Mouse (Mus musculus): ENCODE results near the gene Rbfox1.

DNA sequence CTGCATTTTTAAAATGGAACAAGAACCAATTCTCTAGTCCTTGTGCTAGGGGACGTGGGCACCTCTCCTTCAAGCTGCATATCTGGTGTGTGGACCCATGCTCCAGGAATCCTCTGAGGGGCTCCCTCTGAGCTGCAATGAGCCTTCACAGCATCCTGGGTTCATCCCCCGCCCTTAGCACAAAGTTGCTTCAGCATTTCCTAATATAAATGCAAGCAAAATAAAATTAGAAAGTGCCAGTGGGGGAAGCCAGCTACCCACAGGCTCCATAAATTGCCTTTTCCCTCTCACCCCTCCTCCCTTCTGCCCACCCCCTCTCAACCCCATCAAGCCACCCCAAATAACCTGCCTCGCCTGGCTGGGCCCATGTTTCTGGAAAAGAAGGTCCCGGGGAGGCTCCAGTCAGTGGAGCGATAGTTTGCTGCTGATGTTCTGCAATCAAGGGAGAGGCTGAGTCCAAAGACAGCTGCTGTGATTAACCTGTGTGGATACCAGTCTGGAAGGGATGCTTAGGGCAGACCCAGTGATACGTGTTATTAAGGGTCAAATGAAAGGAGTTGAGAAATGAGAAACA, 1070.0 kb downstream of the Rbfox1 start:
- TF ChIP-seq POLR2A (IDR thresholded peaks at IDR 0.05; ENCODE audit: control insufficient read depth, extremely low read depth, insufficient read depth, low read length, poor library complexity) (no peak), CTCF (IDR thresholded peaks at IDR 0.05; ENCODE audit: borderline replicate concordance, control insufficient read depth, extremely low read depth, insufficient read depth, low read length, poor library complexity) (no peak)

Measured in thymus, adult 2 months (tissue).